Mouse (Mus musculus): ENCODE measurements at regions not wholly inside any gene's neighbourhood (a gene's known extent, or its start where the extent isn't known, plus 50 kb on each side); places are given as distances from the start of the nearest gene placed in this dataset.

GRCm38 (mm10) chr3:101524905-101525304 lies 79.6 kb downstream of the Atp1a1 start:
- DNase-seq (ENCODE audit: low spot score): no peak

- DNase-seq (ENCODE audit: low spot score): no peak
These were observed 80.0 kb downstream of the Atp1a1 start for GRCm38 (mm10) chr3:101524444-101524843.

GRCm38 (mm10) chr3:101523239-101523638 lies 81.2 kb downstream of the Atp1a1 start:
- no peak for DNase-seq (ENCODE audit: low spot score)

- DNase-seq (ENCODE audit: low spot score): peak; percentile 32
These were observed 82.1 kb downstream of the Atp1a1 start for GRCm38 (mm10) chr3:101522246-101522920.

GRCm38 (mm10) chr3:101521155-101521554 lies 83.3 kb downstream of the Atp1a1 start:
- no peak for DNase-seq (ENCODE audit: low spot score)

- DNase-seq (ENCODE audit: low spot score): no peak
These were observed 84.4 kb downstream of the Atp1a1 start for GRCm38 (mm10) chr3:101520115-101520514.

- DNase-seq (ENCODE audit: low spot score): no peak
These were observed 84.9 kb downstream of the Atp1a1 start for GRCm38 (mm10) chr3:101519551-101519950.

GRCm38 (mm10) chr3:101518810-101519209 lies 85.7 kb downstream of the Atp1a1 start:
- peak; percentile 18 for DNase-seq (ENCODE audit: low spot score)

GRCm38 (mm10) chr3:101517547-101517946 lies 86.9 kb downstream of the Atp1a1 start:
- DNase-seq (ENCODE audit: low spot score): no peak

GRCm38 (mm10) chr3:101516781-101517499 lies 87.5 kb downstream of the Atp1a1 start:
- peak; percentile 24 for DNase-seq (ENCODE audit: low spot score)

- no peak for DNase-seq (ENCODE audit: low spot score)
These were observed 88.9 kb downstream of the Atp1a1 start for GRCm38 (mm10) chr3:101515566-101515965.

GRCm38 (mm10) chr3:101513611-101514311 lies 90.7 kb downstream of the Atp1a1 start:
- DNase-seq (ENCODE audit: low spot score): peak; percentile 59
